Mouse (Mus musculus) liver, adult 2 months (tissue): Measurements from ENCODE around the gene Ddx5.

ENCODE experiments used
- CTCF ChIP-seq: fragments of 200-500 bp; IDR thresholded peaks from 2 replicates; pipeline ENCODE4 v1.5.1; 2011; ENCODE audit warnings: low read depth, low read length, control low read depth
- POLR2A ChIP-seq: fragments of 200-500 bp; IDR thresholded peaks from 2 replicates; pipeline ENCODE4 v1.6.1; 2011; ENCODE audit warnings: low read length, control low read depth; ENCODE audit not compliant: insufficient read depth; ENCODE audit errors: extremely low read depth

DNA sequence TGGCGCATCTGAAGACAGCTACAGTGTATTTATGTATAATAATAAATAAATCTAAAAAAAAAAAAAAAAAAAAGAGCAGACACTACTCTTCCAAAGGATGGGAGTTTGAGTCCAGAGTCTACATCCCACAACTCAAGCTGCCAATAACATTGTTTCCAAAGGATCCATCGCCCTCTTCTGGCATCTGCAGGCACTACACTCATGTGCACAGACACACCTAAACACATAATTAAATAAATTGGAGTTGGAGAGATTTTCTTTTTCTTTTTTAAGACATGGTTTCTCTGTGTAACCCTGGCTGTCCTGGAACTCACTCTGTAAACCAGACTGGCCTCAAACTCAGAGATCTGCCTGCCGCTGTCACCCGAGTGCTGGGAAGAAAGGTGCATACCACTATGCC lies 21.5 kb downstream of the Ddx5 start:
- TF ChIP-seq POLR2A (no peak), CTCF (no peak)
